In the genomic region with DNA sequence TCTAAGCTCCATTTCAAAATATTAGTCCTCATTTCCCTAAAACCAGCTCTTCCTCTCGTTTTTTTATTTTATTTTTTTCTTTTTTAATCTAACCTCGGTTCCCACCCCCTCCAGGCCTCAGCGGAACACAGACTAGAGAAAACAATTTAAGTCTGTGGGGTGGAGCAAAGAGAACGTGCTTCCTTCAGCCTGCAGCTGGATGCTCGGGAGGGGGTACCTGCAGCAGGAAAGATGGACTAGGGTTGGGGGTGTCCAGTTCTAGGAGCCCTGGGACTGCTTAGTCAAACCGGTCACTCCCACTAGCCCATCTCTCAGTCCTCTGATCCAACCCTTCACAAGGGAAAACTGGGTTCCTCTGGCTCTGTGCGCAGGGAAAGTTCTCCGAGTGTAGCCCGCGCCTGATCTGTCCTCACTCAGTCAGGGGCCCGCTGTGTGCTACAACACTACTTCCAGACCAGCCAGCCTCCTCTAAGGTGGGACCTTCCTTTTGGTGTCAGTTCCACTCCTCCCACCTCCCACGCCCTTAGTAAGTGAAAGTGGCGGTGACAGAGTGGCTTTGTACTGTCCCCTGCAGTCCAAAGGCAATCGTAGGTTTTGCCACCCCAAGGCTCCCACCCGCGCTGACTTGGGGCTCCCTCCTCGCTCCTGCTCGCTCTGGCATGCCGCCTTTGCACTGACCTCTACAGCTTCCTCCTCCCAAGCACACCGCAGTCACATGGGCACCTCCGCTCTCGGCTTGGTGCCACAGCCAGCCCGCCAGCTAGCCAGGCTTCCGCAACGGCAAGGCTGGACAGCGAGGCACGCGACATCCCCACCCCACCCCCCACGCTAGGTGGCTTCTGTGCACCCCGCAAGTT, we compare ENCODE assay signal across 7 mouse cellular contexts. TPM values are rescaled to one million over a fixed set of nuclear protein-coding genes. Genes with fewer than 3 reads are reported as not detected.
A peak's percentile ranks its signal among the peaks of the same experiment; 100 is the strongest.
DNase-seq lines count a peak whose midpoint lies in the region; ATAC-seq and TF ChIP-seq lines count a peak whose summit lies in the region.

No protein-coding gene starts in this region.

- peak overlapping the region; percentile 21 for H3K9ac ChIP-seq in heart, adult 2 months (ENCODE audit: low read depth, low read length)
- H3K9ac ChIP-seq in intestine, postnatal 0 days (ENCODE audit: low read depth, low read length): no peak overlapping the region
- 0 out of 2 replicates have a peak overlapping the region, but pooled peaks have one; percentile 44 for H3K9ac ChIP-seq in limb, embryonic 14.5 days (ENCODE audit: low read depth, low read length, severe bottlenecking)
- H3K9ac ChIP-seq in midbrain, embryonic 12.5 days (replicated peaks): peak overlapping the region; percentile 58

- ATAC-seq in intestine, postnatal 0 days: peak; percentile 64
- ATAC-seq in limb, embryonic 14.5 days (ENCODE audit: low FRiP score, low read depth): peak; percentile 26; the same call in 1 of the 2 replicates
- ATAC-seq in midbrain, embryonic 12.5 days (ENCODE audit: low FRiP score, low read depth): 0 out of 2 replicates have a peak, but pooled peaks have one; percentile 38

- H3K4me3 ChIP-seq in heart, adult 2 months: peak overlapping the region; percentile 46
- peak overlapping the region; percentile 43 for H3K4me3 ChIP-seq in intestine, postnatal 0 days (ENCODE audit: low read depth, low read length)
- peak overlapping the region; percentile 35 for H3K4me3 ChIP-seq in limb, embryonic 14.5 days (replicated peaks; ENCODE audit: low read length)
- peak overlapping the region; percentile 42 for H3K4me3 ChIP-seq in midbrain, embryonic 12.5 days

- intact Hi-C loops in heart, adult 2 months (cut with DNase I): no loop called here

- no peaks in the 10 kb centered on the region for H3K36me3 ChIP-seq in heart, adult 2 months (ENCODE audit: control insufficient read depth, insufficient read depth, low read length)
- peaks cover 9% of the 10 kb centered on the region; the same call in 1 of the 2 replicates for H3K36me3 ChIP-seq in intestine, postnatal 0 days (ENCODE audit: control insufficient read depth, insufficient read depth)
- H3K36me3 ChIP-seq in limb, embryonic 14.5 days (ENCODE audit: control insufficient read depth, insufficient read depth, low read length): peaks cover 7% of the 10 kb centered on the region; the same call in 1 of the 2 replicates
- H3K36me3 ChIP-seq in midbrain, embryonic 12.5 days: 0 out of 2 replicates have a peak, but pooled peaks cover 12% of the 10 kb centered on the region

- DNase-seq in adrenal gland, postnatal 36 days: peak; percentile 70 to 76
- DNase-seq in embryo, embryonic 10.5 days (ENCODE audit: low spot score): peak; percentile 43
- DNase-seq in heart, adult 2 months: peak; percentile 75 to 82
- DNase-seq in limb, embryonic 14.5 days (ENCODE audit: low spot score): no peak
- DNase-seq in spleen, adult 12 weeks (ENCODE audit: low spot score): peak; percentile 26

- H3K79me2 ChIP-seq in heart, adult 2 months (replicated peaks; ENCODE audit: control insufficient read depth, insufficient read depth, low read length): no peaks in the 10 kb centered on the region

- H3K4me1 ChIP-seq in heart, adult 2 months (ENCODE audit: control insufficient read depth, insufficient read depth, low read length): no peaks in the 10 kb centered on the region
- peaks cover 7% of the 10 kb centered on the region; the same call in 1 of the 2 replicates for H3K4me1 ChIP-seq in intestine, postnatal 0 days (replicated peaks; ENCODE audit: control insufficient read depth, insufficient read depth, low read length)
- peaks cover 22% of the 10 kb centered on the region for H3K4me1 ChIP-seq in limb, embryonic 14.5 days (ENCODE audit: control insufficient read depth, insufficient read depth, low read length)
- peaks cover 34% of the 10 kb centered on the region for H3K4me1 ChIP-seq in midbrain, embryonic 12.5 days

- TF ChIP-seq EP300 in heart, adult 2 months (IDR thresholded peaks at IDR 0.05; ENCODE audit: insufficient read depth, low read depth, low read length): no peak

- no peak; the same call in 1 of the 2 replicates for TF ChIP-seq POLR2A in heart, adult 2 months (IDR thresholded peaks at IDR 0.05; ENCODE audit: insufficient read depth, low read depth, low read length)
- no peak for TF ChIP-seq POLR2A in limb, embryonic 14.5 days (IDR thresholded peaks at IDR 0.05; ENCODE audit: borderline replicate concordance, extremely low read depth, insufficient read depth, insufficient read length)

- no peak for TF ChIP-seq CTCF in heart, adult 2 months (IDR thresholded peaks at IDR 0.05)
- TF ChIP-seq CTCF in intestine, postnatal 0 days (IDR thresholded peaks at IDR 0.05; ENCODE audit: low read depth): 0 out of 2 replicates have a peak, but pooled peaks have one; percentile 1

- peak overlapping the region; percentile 86 for H3K4me2 ChIP-seq in intestine, postnatal 0 days (replicated peaks; ENCODE audit: low read depth)
- peak overlapping the region; percentile 79 for H3K4me2 ChIP-seq in limb, embryonic 14.5 days (replicated peaks; ENCODE audit: low read depth, low read length, severe bottlenecking)
- peak overlapping the region; percentile 65 for H3K4me2 ChIP-seq in midbrain, embryonic 12.5 days (replicated peaks)

- 3% methylated on average over 30 of the region's 30 CpGs for WGBS in heart, adult 2 months
- 8% methylated on average over 30 of the region's 30 CpGs for WGBS in intestine, postnatal 0 days
- WGBS in limb, embryonic 14.5 days: 8% methylated on average over 30 of the region's 30 CpGs
- 4% methylated on average over 30 of the region's 30 CpGs for WGBS in midbrain, embryonic 12.5 days

- no peaks in the 10 kb centered on the region for H3K9me3 ChIP-seq in intestine, postnatal 0 days (ENCODE audit: control insufficient read depth)
- H3K9me3 ChIP-seq in limb, embryonic 14.5 days (ENCODE audit: control insufficient read depth, low read length): no peaks in the 10 kb centered on the region
- H3K9me3 ChIP-seq in midbrain, embryonic 12.5 days: no peaks in the 10 kb centered on the region

- peak overlapping the region; percentile 43; the same call in 1 of the 2 replicates for H3K27ac ChIP-seq in heart, adult 2 months
- no peak overlapping the region for H3K27ac ChIP-seq in intestine, postnatal 0 days (ENCODE audit: low read depth, low read length)
- H3K27ac ChIP-seq in limb, embryonic 14.5 days (replicated peaks; ENCODE audit: low read depth, low read length): no peak overlapping the region
- no peak overlapping the region for H3K27ac ChIP-seq in midbrain, embryonic 12.5 days (replicated peaks)

- no peaks in the 10 kb centered on the region for H3K27me3 ChIP-seq in heart, adult 2 months (ENCODE audit: control insufficient read depth, insufficient read depth, low read length)
- H3K27me3 ChIP-seq in intestine, postnatal 0 days (replicated peaks; ENCODE audit: control insufficient read depth, insufficient read depth, low read length): no peaks in the 10 kb centered on the region; the same call in 1 of the 2 replicates
- H3K27me3 ChIP-seq in limb, embryonic 14.5 days (ENCODE audit: control insufficient read depth, insufficient read depth, low read length): peaks cover 16% of the 10 kb centered on the region; the same call in 1 of the 2 replicates
- H3K27me3 ChIP-seq in midbrain, embryonic 12.5 days: peaks cover 34% of the 10 kb centered on the region

RNA-seq across cellular contexts. Expression of gene Kdm2b, which starts 38.3 kb away (rescaled TPM):
- 10 to 100 TPM; 13.4 to 14.7 TPM for total RNA-seq in adrenal gland, postnatal 36 days (2021)
- 10 to 100 TPM; 12.5 to 14.6 TPM for total RNA-seq in heart, adult 2 months (2021)
- 8.2 and 14.4 TPM in 2 replicates for polyA plus RNA-seq in heart, adult 2 months (2012; rRNA removed)
- 7.6 and 8.6 TPM in 2 replicates for polyA plus RNA-seq in intestine, postnatal 0 days (2015; fragmentation: Nextera tagmentation; extraction: Ambion mirVana)
- 40.9 and 45.8 TPM in 2 replicates for polyA plus RNA-seq in limb, embryonic 14.5 days (2012; rRNA removed)
- 37.0 and 41.7 TPM in 2 replicates for polyA plus RNA-seq in limb, embryonic 14.5 days (2014; fragmentation: Nextera tagmentation; extraction: Ambion mirVana)
- polyA plus RNA-seq in midbrain, embryonic 12.5 days (2016; fragmentation: Nextera tagmentation; extraction: Ambion mirVana): 108 and 115 TPM in 2 replicates
